In genomic region chr1:173345112-173345511, GRCm38 (mm10) we compare ENCODE assay signal across 36 mouse cellular contexts. TPM values are rescaled to one million over a fixed set of nuclear protein-coding genes. Genes with fewer than 3 reads are reported as not detected.
"Had no signal": no experiment of that assay in that cellular context is flagged by ENCODE, and none has a peak within 500 bp of the region (broad histone marks: within the 10 kb centered on the region; RNA-seq: fewer than 3 reads in every experiment).

No protein-coding gene starts in this region.

- H3K36me3 ChIP-seq: heart, embryonic 10.5 days; heart, embryonic 12.5 days; heart, embryonic 13.5 days; heart, embryonic 15.5 days; intestine, embryonic 15.5 days; kidney, embryonic 15.5 days had no signal

- H3K4me2 ChIP-seq: heart, embryonic 11.5 days; heart, embryonic 12.5 days; heart, embryonic 13.5 days; heart, embryonic 15.5 days; hindbrain, embryonic 12.5 days; hindbrain, embryonic 13.5 days; hindbrain, embryonic 14.5 days; hindbrain, embryonic 15.5 days; intestine, embryonic 15.5 days; kidney, embryonic 15.5 days had no signal

- H3K9me3 ChIP-seq: heart, embryonic 10.5 days; heart, embryonic 12.5 days; heart, embryonic 13.5 days; heart, embryonic 15.5 days; hindbrain, embryonic 10.5 days; hindbrain, embryonic 12.5 days; hindbrain, embryonic 13.5 days; hindbrain, embryonic 15.5 days; intestine, embryonic 15.5 days; kidney, embryonic 15.5 days had no signal

- H3K4me3 ChIP-seq: heart, embryonic 10.5 days; heart, embryonic 12.5 days; heart, embryonic 13.5 days; heart, embryonic 15.5 days; hindbrain, embryonic 10.5 days; hindbrain, embryonic 12.5 days; hindbrain, embryonic 13.5 days; hindbrain, embryonic 15.5 days; intestine, embryonic 15.5 days; kidney, embryonic 15.5 days; layer of hippocampus, adult 2 months had no signal

- DNase-seq: heart, postnatal 10 days; heart, postnatal 14 days; heart, postnatal 36 days; heart, postnatal 4 days; kidney, adult 11 months; kidney, adult 18-20 months; kidney, adult 2 months; kidney, adult 8-10 months; kidney, adult 9 months; kidney, postnatal 10 days; kidney, postnatal 14 days; kidney, postnatal 25 days; kidney, postnatal 36 days; kidney, postnatal 4 days; layer of hippocampus, adult 9-11 months; layer of hippocampus, postnatal 36 days had no signal

- H3K27me3 ChIP-seq: heart, embryonic 12.5 days; heart, embryonic 13.5 days; heart, embryonic 15.5 days; hindbrain, embryonic 12.5 days; hindbrain, embryonic 13.5 days; hindbrain, embryonic 15.5 days; intestine, embryonic 15.5 days; kidney, embryonic 15.5 days had no signal

- H3K9ac ChIP-seq: heart, embryonic 12.5 days; heart, embryonic 13.5 days; heart, embryonic 15.5 days; hindbrain, embryonic 12.5 days; hindbrain, embryonic 13.5 days; hindbrain, embryonic 14.5 days; hindbrain, embryonic 15.5 days; intestine, embryonic 15.5 days; kidney, embryonic 15.5 days had no signal

- H3K27ac ChIP-seq: heart, embryonic 10.5 days; heart, embryonic 13.5 days; heart, embryonic 15.5 days; hindbrain, embryonic 10.5 days; hindbrain, embryonic 12.5 days; hindbrain, embryonic 13.5 days; hindbrain, embryonic 14.5 days; hindbrain, embryonic 15.5 days; hindbrain, postnatal 0 days; intestine, embryonic 15.5 days; kidney, embryonic 15.5 days; kidney, postnatal 0 days; layer of hippocampus, adult 2 months had no signal

- ATAC-seq: hindbrain, embryonic 16.5 days; hindbrain, postnatal 0 days; inflammation-experienced regulatory T-cells, adult 6 months; intestine, embryonic 15.5 days; intestine, embryonic 16.5 days; intestine, postnatal 0 days had no signal

- H3K4me1 ChIP-seq: intestine, embryonic 15.5 days; kidney, embryonic 15.5 days had no signal

RNA-seq across cellular contexts. Expression of gene Ackr1, which starts 11.6 kb away (rescaled TPM):
- total RNA-seq: hematopoietic stem cell, adult 5-6 weeks had no signal
- polyA plus RNA-seq: inflammation-experienced regulatory T-cells, adult 6 months had no signal
